Mouse (Mus musculus) heart, adult 2 months (tissue): Measurements from ENCODE around the gene Marf1.

Source experiments
- CTCF ChIP-seq: fragments of 200-600 bp; IDR thresholded peaks from 2 replicates; pipeline ENCODE4 v1.8.1; 2022; ENCODE audit warnings: antibody characterized with exemption, mild to moderate bottlenecking, moderate library complexity
- EP300 ChIP-seq: fragments of 200-500 bp; IDR thresholded peaks from 2 replicates; pipeline ENCODE4 v1.6.1; 2011; ENCODE audit warnings: low read depth, low read length, control low read depth; ENCODE audit not compliant: insufficient read depth
- POLR2A ChIP-seq: fragments of 200-500 bp; IDR thresholded peaks from 2 replicates; pipeline ENCODE4 v1.6.1; 2011; ENCODE audit warnings: mild to moderate bottlenecking, low read depth, low read length, control low read depth; ENCODE audit not compliant: insufficient read depth

GRCm38 (mm10) chr16:14128977-14129376, 34.2 kb downstream of the Marf1 start:
- no peak for TF ChIP-seq POLR2A
- no peak for TF ChIP-seq CTCF
- TF ChIP-seq EP300: no peak
